ENCODE assay signal across 9 mouse cellular contexts in the genomic region with DNA sequence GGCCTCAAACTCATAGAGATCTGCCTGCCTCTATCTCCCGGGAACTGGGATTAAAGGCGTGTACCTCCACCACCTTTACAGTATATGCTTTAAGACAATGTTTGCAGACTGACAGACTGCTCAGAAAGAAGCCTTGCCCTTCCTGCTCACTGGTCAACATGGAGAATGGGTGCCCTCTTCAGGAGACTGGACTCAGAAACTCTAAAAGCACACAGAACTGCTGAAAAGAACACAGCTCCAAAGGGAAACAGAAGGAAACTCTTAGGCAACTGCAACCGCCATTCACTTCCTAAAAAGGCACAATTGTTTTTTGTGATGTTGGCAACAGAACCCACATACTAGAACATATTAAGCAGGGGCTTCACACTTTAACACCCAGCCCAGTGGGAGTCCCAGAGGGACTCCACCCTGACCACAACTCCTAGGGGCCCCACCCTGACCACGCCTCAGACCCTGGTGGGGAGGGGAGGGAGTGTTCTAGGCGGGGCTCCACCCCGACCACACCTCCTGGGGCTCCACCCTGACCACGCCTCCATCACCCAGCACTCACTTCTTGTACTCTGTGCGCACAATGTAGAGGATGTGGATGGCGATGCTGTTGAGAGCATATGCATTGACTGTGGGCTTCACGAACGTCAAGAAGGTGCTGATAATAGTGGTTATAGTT. TPM values are rescaled to one million over a fixed set of nuclear protein-coding genes. Genes with fewer than 3 reads are reported as not detected.
DNase-seq lines count a peak whose midpoint lies in the region; ATAC-seq and TF ChIP-seq lines count a peak whose summit lies in the region.
"Had no signal": no experiment of that assay in that cellular context is flagged by ENCODE, and none has a peak within 500 bp of the region (broad histone marks: within the 10 kb centered on the region; RNA-seq: fewer than 3 reads in every experiment).

No protein-coding gene starts in this region.

- H3K9me3 ChIP-seq in G1E (replicated peaks), result no peaks in the 10 kb centered on the region
- H3K9me3 ChIP-seq in intestine, embryonic 15.5 days, result no peaks in the 10 kb centered on the region

- H3K4me1 ChIP-seq in G1E (ENCODE audit: insufficient read depth, low read depth, low read length), result peaks cover 20% of the 10 kb centered on the region
- peaks cover 4% of the 10 kb centered on the region; the same call in 1 of the 2 replicates for H3K4me1 ChIP-seq in intestine, embryonic 15.5 days (replicated peaks)

- H3K27me3 ChIP-seq in G1E (ENCODE audit: insufficient read depth, low read length), result peaks cover 26% of the 10 kb centered on the region
- H3K27me3 ChIP-seq in intestine, embryonic 15.5 days (replicated peaks), result no peaks in the 10 kb centered on the region

- WGBS in intestine, embryonic 15.5 days, result 26% methylated on average over 11 of the region's 11 CpGs

- ATAC-seq in G1E (ENCODE audit: extremely low read depth, insufficient number of reproducible peaks, low FRiP score, poor library complexity, severe bottlenecking), result peak; percentile 66
- peak; percentile 90 for ATAC-seq in intestine, embryonic 15.5 days
- peak; percentile 85 for ATAC-seq in monocyte, adult 5-6 weeks (replicated peaks; ENCODE audit: insufficient number of reproducible peaks, low FRiP score, low TSS enrichment, poor library complexity, severe bottlenecking)
- ATAC-seq: Patski had no signal

- peak; percentile 12 for DNase-seq in embryo, embryonic 11 days
- DNase-seq in embryo, embryonic 10.5 days (ENCODE audit: low spot score), result no peak
- DNase-seq in G1E (ENCODE audit: low spot score), result peak; percentile 50
- no peak for DNase-seq in layer of hippocampus, postnatal 36 days
- DNase-seq in frontal cortex, postnatal 10 days (ENCODE audit: low spot score in 2 of 2), result no peak
- DNase-seq in gastrocnemius, adult 18-20 months (ENCODE audit: low spot score), result no peak

- H3K4me2 ChIP-seq in intestine, embryonic 15.5 days (replicated peaks), result no peak overlapping the region; the same call in 1 of the 2 replicates

- no peaks in the 10 kb centered on the region for H3K36me3 ChIP-seq in G1E (replicated peaks)
- no peaks in the 10 kb centered on the region for H3K36me3 ChIP-seq in intestine, embryonic 15.5 days

- no peak for TF ChIP-seq CTCF in G1E (IDR thresholded peaks at IDR 0.05; ENCODE audit: low read depth, low read length)

- no peak overlapping the region for H3K9ac ChIP-seq in intestine, embryonic 15.5 days

- H3K4me3 ChIP-seq in G1E (ENCODE audit: low read depth, low read length), result peak overlapping the region; percentile 55; the same call in 1 of the 2 replicates
- no peak overlapping the region for H3K4me3 ChIP-seq in intestine, embryonic 15.5 days (replicated peaks)

- no peak overlapping the region for H3K27ac ChIP-seq in intestine, embryonic 15.5 days

RNA-seq across cellular contexts. Expression of a gene that starts 22.7 kb away (rescaled TPM):
- total RNA-seq in G1E (2014; fragmentation: Nextera tagmentation), result 15.3 and 22.1 TPM in 2 replicates
- 7.6 and 8.2 TPM in 2 replicates for total RNA-seq in G1E (2017)
- polyA plus RNA-seq in G1E (2012), result 75.9 and 76.1 TPM in 2 replicates
- 39.9 and 40.2 TPM in 2 replicates for polyA plus RNA-seq in intestine, embryonic 15.5 days (2015; fragmentation: Nextera tagmentation; extraction: Ambion mirVana)
- total RNA-seq in monocyte, adult 5-6 weeks (2017), result 7.0 to 20.4 TPM (median 8.3 TPM) in 3 replicates
- 10 to 100 TPM; 82.4 to 90.3 TPM for total RNA-seq in layer of hippocampus, postnatal 36 days (2021)
- 10 to 100 TPM; 22.0 to 22.2 TPM for total RNA-seq in gastrocnemius, adult 18-20 months (2021)

RNA-seq across cellular contexts. Expression of a gene that starts 24.0 kb away (rescaled TPM):
- total RNA-seq in G1E (2014; fragmentation: Nextera tagmentation) (not detected in 2 replicates), G1E (2017) (0.12 TPM in 1 of 2 replicates, not detected in the other)
- not detected in 2 replicates for polyA plus RNA-seq in G1E (2012)
- 0.46 and 1.00 TPM in 2 replicates for polyA plus RNA-seq in intestine, embryonic 15.5 days (2015; fragmentation: Nextera tagmentation; extraction: Ambion mirVana)
- total RNA-seq in monocyte, adult 5-6 weeks (2017), result not detected in 3 replicates
- total RNA-seq in layer of hippocampus, postnatal 36 days (2021), result not detected
- not detected for total RNA-seq in gastrocnemius, adult 18-20 months (2021)
- polyA plus RNA-seq: Patski had no signal

RNA-seq across cellular contexts. Expression of a gene that starts 32.2 kb away (rescaled TPM):
- total RNA-seq in G1E (2014; fragmentation: Nextera tagmentation) (48.1 and 58.4 TPM in 2 replicates), G1E (2017) (75.3 and 76.7 TPM in 2 replicates)
- polyA plus RNA-seq in G1E (2012), result 197 and 208 TPM in 2 replicates
- 149 and 166 TPM in 2 replicates for polyA plus RNA-seq in intestine, embryonic 15.5 days (2015; fragmentation: Nextera tagmentation; extraction: Ambion mirVana)
- 12.3 to 27.6 TPM (median 13.8 TPM) in 3 replicates for total RNA-seq in monocyte, adult 5-6 weeks (2017)
- 10 to 100 TPM; 67.4 to 70.4 TPM for total RNA-seq in layer of hippocampus, postnatal 36 days (2021)
- total RNA-seq in gastrocnemius, adult 18-20 months (2021), result 10 to 100 TPM; 36.9 to 38.3 TPM

RNA-seq across cellular contexts. Expression of a gene that starts 39.2 kb away (rescaled TPM):
- total RNA-seq in G1E (2014; fragmentation: Nextera tagmentation) (12.9 and 23.0 TPM in 2 replicates), G1E (2017) (25.5 and 26.8 TPM in 2 replicates)
- 46.0 and 53.2 TPM in 2 replicates for polyA plus RNA-seq in G1E (2012)
- polyA plus RNA-seq in intestine, embryonic 15.5 days (2015; fragmentation: Nextera tagmentation; extraction: Ambion mirVana), result 41.1 and 42.4 TPM in 2 replicates
- total RNA-seq in monocyte, adult 5-6 weeks (2017), result 8.0 to 11.9 TPM (median 9.8 TPM) in 3 replicates
- 10 to 100 TPM; 20.1 to 26.4 TPM for total RNA-seq in layer of hippocampus, postnatal 36 days (2021)
- total RNA-seq in gastrocnemius, adult 18-20 months (2021), result 10 to 100 TPM; 26.9 to 27.9 TPM

RNA-seq across cellular contexts. Expression of a gene that starts 41.9 kb away (rescaled TPM):
- total RNA-seq in G1E (2014; fragmentation: Nextera tagmentation) (not detected in 2 replicates), G1E (2017) (not detected in 2 replicates)
- not detected in 2 replicates for polyA plus RNA-seq in G1E (2012)
- polyA plus RNA-seq in intestine, embryonic 15.5 days (2015; fragmentation: Nextera tagmentation; extraction: Ambion mirVana), result 0.45 TPM in 1 of 2 replicates, not detected in the other
- total RNA-seq in monocyte, adult 5-6 weeks (2017), result not detected in 3 replicates
- total RNA-seq in layer of hippocampus, postnatal 36 days (2021), result not detected
- total RNA-seq in gastrocnemius, adult 18-20 months (2021), result not detected

Comparison
In these comparisons a context has a peak if more than half of its experiments do, and no peak if none do; other contexts are left out.
1. DNase-seq: peak in embryo, embryonic 11 days (single experiment) and G1E (single experiment); none in embryo, embryonic 10.5 days (single experiment), layer of hippocampus, postnatal 36 days (0 of 2), frontal cortex, postnatal 10 days (0 of 2) and gastrocnemius, adult 18-20 months (single experiment).
2. Peak in every context shown above with its lines, with median percentiles within 50 percentile points of each other: ATAC-seq.